Mouse (Mus musculus): ENCODE data around the gene 1700012P22Rik.

DNA sequence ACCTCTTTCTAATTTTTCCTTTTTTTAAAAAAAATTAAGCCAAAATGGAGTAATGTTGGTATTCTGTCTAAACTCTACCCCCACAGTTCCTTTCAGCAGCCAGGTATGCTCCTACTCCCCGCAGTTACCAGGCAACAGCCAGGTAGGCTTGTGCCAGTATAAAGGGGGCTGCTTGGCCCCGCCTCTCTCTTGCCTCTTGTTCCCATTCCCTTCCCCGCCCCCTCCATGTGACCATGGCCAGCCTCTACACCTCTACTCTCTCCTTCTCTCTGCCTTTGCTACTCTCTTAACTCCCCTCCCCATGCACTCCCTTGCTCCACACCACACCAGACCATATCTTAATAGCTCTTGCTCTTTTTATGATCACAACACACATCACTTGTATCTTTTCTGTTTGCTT is 32.3 kb downstream of the 1700012P22Rik start:
- no peak for TF ChIP-seq POLR2A (IDR thresholded peaks at IDR 0.05; ENCODE audit: control insufficient read depth, extremely low read depth, insufficient read depth, low read length, poor library complexity)
- TF ChIP-seq CTCF (IDR thresholded peaks at IDR 0.05; ENCODE audit: borderline replicate concordance, control insufficient read depth, extremely low read depth, insufficient read depth, low read length, poor library complexity), result no peak
